Mouse (Mus musculus) heart, embryonic 14.5 days (tissue): ENCODE measurements at regions not wholly inside any gene's neighbourhood (a gene's known extent, or its start where the extent isn't known, plus 50 kb on each side); places are given as distances from the start of the nearest gene placed in this dataset.

Experiments used
- ATAC-seq: fragments of 200-750 bp; cut with Nextera tagmentation; 2 replicates; pipeline ENCODE4 v1.8.0; 2017; ENCODE audit warnings: low read depth, moderate TSS enrichment; ENCODE audit not compliant: insufficient number of reproducible peaks, insufficient read depth, low FRiP score
- H3K27ac ChIP-seq, 2 experiments: fragments of 200-500 bp in 1 of 2; fragments of 300-500 bp in 1 of 2; sonication (generic) in 1 of 2; replicated peaks in 1 of 2; 2 replicates each; pipeline ENCODE4 v1.5.1; 2012 to 2014; ENCODE audit warnings: low read depth in 2 of 2, low read length in 2 of 2, control low read depth in 1 of 2, mild to moderate bottlenecking in 1 of 2, mixed read lengths in 1 of 2; ENCODE audit not compliant: control insufficient read depth in 1 of 2, insufficient read depth in 1 of 2
- H3K27me3 ChIP-seq: fragments of 300-500 bp; sonication (generic); 2 replicates; pipeline ENCODE4 v1.6.1; 2014; ENCODE audit warnings: mild to moderate bottlenecking, low read length, control low read depth; ENCODE audit not compliant: control insufficient read depth, insufficient read depth
- H3K36me3 ChIP-seq: fragments of 300-500 bp; sonication (generic); 2 replicates; pipeline ENCODE4 v1.6.1; 2014; ENCODE audit warnings: mild to moderate bottlenecking, control low read depth, low read length, mixed read lengths; ENCODE audit not compliant: control insufficient read depth, insufficient read depth
- H3K4me1 ChIP-seq, 2 experiments: fragments of 200-500 bp in 1 of 2; fragments of 300-500 bp in 1 of 2; sonication (generic) in 1 of 2; 2 replicates each; pipeline ENCODE4 v1.6.1; 2012 to 2014; ENCODE audit warnings: low read length in 2 of 2, control low read depth in 1 of 2, mixed read lengths in 1 of 2; ENCODE audit not compliant: control insufficient read depth in 2 of 2, insufficient read depth in 2 of 2
- H3K4me2 ChIP-seq: fragments of 300-500 bp; sonication (generic); 2 replicates; pipeline ENCODE4 v1.6.1; 2014; ENCODE audit warnings: mild to moderate bottlenecking, low read length
- H3K4me3 ChIP-seq, 2 experiments: fragments of 200-500 bp in 1 of 2; fragments of 300-500 bp in 1 of 2; sonication (generic) in 1 of 2; 2 replicates each; pipeline ENCODE4 v1.5.1; 2012 to 2014; ENCODE audit warnings: low read length in 2 of 2, mild to moderate bottlenecking in 2 of 2, control low read depth in 1 of 2, low read depth in 1 of 2, moderate library complexity in 1 of 2; ENCODE audit not compliant: control insufficient read depth in 1 of 2, insufficient read depth in 1 of 2
- H3K9ac ChIP-seq: fragments of 300-500 bp; sonication (generic); 2 replicates; pipeline ENCODE4 v1.6.1; 2014; ENCODE audit warnings: mild to moderate bottlenecking, low read length
- H3K9me3 ChIP-seq: fragments of 300-500 bp; sonication (generic); 2 replicates; pipeline ENCODE4 v1.6.1; 2016; ENCODE audit warnings: low read length, control low read depth; ENCODE audit not compliant: control insufficient read depth
- WGBS: fragments of 180-500 bp; shearing (Covaris S2); extraction: QIAGEN DNeasy Blood & Tissue Kit; methylation state at CpG from one replicate; pipeline ENCODE4 v1.1.7; 2014; 5-methylcytosine and 5-hydroxymethylcytosine counted together

DNA sequence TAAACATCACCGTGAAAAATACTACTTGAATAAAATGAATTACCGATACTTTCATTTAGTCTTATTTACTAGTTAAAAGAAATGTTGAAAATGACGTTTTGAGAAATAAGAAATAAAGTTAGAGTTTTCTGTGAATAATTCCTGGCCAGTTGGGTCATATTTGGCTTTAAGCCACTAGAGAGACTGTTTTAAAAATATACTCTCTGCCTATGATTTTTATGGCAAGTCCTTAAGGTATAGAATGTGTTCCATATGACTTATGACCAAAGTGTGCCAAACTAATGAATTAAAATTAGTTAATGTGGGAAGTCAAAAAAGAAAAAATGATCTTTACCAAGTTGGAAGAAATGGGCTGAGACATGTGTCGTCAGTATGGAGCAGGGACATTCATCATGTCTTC is 354.2 kb upstream of the Col3a1 start:
- no peak overlapping the region for H3K4me3 ChIP-seq
- H3K9ac ChIP-seq, result no peak overlapping the region
- no peak overlapping the region for H3K4me2 ChIP-seq
- H3K27ac ChIP-seq, result no peak overlapping the region
- ATAC-seq, result no peak
- WGBS, result 69% methylated on average over 4 of the region's 4 CpGs
- H3K27me3 ChIP-seq, result no peaks in the 10 kb centered on the region
- H3K9me3 ChIP-seq, result no peaks in the 10 kb centered on the region
- no peaks in the 10 kb centered on the region for H3K36me3 ChIP-seq
- H3K4me1 ChIP-seq, result no peaks in the 10 kb centered on the region

DNA sequence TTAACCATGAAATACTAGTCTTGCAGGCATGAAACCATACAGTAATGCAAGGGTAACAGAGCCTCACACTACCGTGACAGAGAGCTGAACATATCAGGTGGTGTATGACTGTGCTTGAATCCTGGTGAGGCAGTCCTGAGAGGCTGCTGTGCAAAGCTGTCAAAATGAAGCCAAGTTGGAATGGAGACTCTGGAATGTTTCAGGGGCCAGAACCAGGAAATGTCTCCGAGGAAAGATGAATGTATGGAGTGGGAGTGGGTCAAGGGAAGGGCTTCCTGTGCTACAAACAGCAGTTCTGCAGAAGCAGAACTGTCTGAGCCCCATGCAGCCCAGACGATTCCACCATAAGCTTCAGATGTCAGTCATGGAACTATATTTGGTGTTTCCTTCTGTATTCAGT is 324.2 kb upstream of the Col3a1 start:
- H3K4me1 ChIP-seq, result no peaks in the 10 kb centered on the region
- H3K4me2 ChIP-seq, result no peak overlapping the region
- H3K4me3 ChIP-seq, result no peak overlapping the region
- 25% methylated on average over 3 of the region's 3 CpGs for WGBS
- no peak overlapping the region for H3K9ac ChIP-seq
- H3K27ac ChIP-seq, result no peak overlapping the region
- H3K9me3 ChIP-seq, result no peaks in the 10 kb centered on the region
- H3K27me3 ChIP-seq, result no peaks in the 10 kb centered on the region
- H3K36me3 ChIP-seq, result no peaks in the 10 kb centered on the region
- ATAC-seq, result no peak

- Histone ChIP-seq H3K4me3 (no peak overlapping the region), H3K4me1 (peaks cover 4 to 13% of the 10 kb centered on the region in 2 experiments), H3K27ac (peak overlapping the region; percentile 53 to 76; a peak in 3 of 4 replicates), H3K9ac (no peak overlapping the region), H3K4me2 (no peak overlapping the region), H3K27me3 (no peaks in the 10 kb centered on the region), H3K9me3 (peaks cover 3% of the 10 kb centered on the region; the same call in 1 of the 2 replicates), H3K36me3 (no peaks in the 10 kb centered on the region)
- ATAC-seq, result no peak
These were observed 290.8 kb upstream of the Col3a1 start for GRCm38 (mm10) chr1:45020516-45020915.

DNA sequence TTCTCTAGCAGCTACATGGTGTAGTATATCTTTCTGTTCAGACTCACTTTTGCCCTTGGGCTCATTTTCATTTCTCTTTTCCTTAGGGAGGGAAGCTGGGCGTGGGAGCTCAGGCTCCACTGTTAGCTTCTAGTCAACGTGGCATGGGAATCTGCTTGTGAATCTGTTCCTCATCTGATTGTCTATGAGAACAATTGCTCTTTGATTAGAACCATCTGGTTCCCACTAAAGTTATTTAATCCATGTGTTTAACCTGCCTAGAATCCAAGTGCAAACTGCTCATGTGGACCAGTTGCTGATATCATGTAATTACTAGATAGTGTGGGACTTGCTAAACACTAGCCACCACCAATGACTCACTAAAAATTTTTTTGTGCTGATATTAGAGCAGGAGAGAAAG is 290.1 kb upstream of the Col3a1 start:
- H3K4me2 ChIP-seq, result no peak overlapping the region
- peaks cover 3 to 12% of the 10 kb centered on the region in 2 experiments for H3K4me1 ChIP-seq
- no peak for ATAC-seq
- H3K27me3 ChIP-seq, result no peaks in the 10 kb centered on the region
- 58% methylated on average over 2 of the region's 2 CpGs for WGBS
- H3K9ac ChIP-seq, result no peak overlapping the region
- H3K36me3 ChIP-seq, result no peaks in the 10 kb centered on the region
- peak overlapping the region; percentile 48 to 59; a peak in 3 of 4 replicates for H3K27ac ChIP-seq
- no peak overlapping the region for H3K4me3 ChIP-seq
- peaks cover 3% of the 10 kb centered on the region; the same call in 1 of the 2 replicates for H3K9me3 ChIP-seq

DNA sequence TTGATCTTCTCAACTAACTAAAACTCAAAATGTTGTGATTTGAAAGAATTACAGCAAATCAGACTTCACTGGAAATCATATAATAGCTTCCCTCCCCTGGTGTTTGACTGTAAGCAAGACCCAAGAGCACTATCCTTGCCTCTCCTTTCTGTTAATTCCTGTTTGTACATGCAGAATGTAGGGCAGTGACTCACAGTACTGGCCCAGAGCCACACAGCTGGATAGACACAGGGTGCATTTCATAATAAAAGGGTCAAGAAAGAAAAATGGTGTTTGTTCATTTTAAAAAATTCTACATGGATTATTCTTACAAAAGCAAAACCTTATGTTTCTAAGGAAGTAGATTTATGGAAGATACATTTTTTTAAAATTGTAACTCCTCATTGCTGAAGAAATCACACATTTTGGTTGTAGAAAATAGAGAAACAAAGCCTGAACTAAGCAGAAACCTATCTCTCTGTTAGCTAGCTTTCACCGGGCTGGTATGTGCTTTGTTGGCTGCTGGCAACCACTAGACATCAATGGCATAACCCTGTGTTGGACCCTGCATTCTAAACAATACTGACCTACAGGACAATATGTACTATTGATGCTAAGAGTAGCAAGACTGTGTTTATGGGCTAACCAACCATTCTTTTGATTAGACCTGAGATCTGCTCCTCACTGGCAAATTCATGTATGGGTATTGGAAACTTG is 289.0 kb upstream of the Col3a1 start:
- Histone ChIP-seq H3K9ac (no peak overlapping the region), H3K4me1 (peaks cover 2 to 9% of the 10 kb centered on the region in 2 experiments; a peak in 3 of 4 replicates), H3K9me3 (peaks cover 3% of the 10 kb centered on the region; the same call in 1 of the 2 replicates), H3K36me3 (no peaks in the 10 kb centered on the region), H3K4me2 (no peak overlapping the region), H3K27ac (peak overlapping the region in 1 of 2 experiments; percentile 31; a peak in 1 of 4 replicates), H3K4me3 (no peak overlapping the region), H3K27me3 (no peaks in the 10 kb centered on the region)
- no peak for ATAC-seq
- WGBS, result 71% methylated on average over 1 of the region's 1 CpGs

DNA sequence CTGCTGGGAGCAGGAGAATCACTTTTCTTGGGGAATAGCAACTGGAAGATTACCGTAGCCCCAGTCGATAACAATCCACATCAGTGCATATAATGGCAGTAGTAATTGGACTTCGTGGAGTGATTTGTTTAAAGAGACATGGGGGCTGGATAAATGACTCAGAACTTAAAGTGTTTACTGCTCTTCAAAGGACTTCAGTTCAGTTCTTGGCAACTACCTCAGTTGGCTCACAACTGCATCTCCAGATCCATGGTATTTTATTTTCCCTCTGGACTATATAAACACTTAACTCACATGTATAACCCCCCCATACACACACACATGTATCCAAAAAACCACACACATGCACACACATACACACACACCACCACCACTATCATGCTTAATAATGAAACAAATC is 288.0 kb upstream of the Col3a1 start:
- no peak overlapping the region for H3K4me3 ChIP-seq
- peaks cover 3% of the 10 kb centered on the region; the same call in 1 of the 2 replicates for H3K9me3 ChIP-seq
- 72% methylated on average over 3 of the region's 3 CpGs for WGBS
- H3K27me3 ChIP-seq, result no peaks in the 10 kb centered on the region
- H3K4me1 ChIP-seq, result peaks cover 2 to 9% of the 10 kb centered on the region in 2 experiments; a peak in 3 of 4 replicates
- no peak for ATAC-seq
- no peak overlapping the region for H3K27ac ChIP-seq
- no peak overlapping the region for H3K4me2 ChIP-seq
- no peak overlapping the region for H3K9ac ChIP-seq
- H3K36me3 ChIP-seq, result no peaks in the 10 kb centered on the region

DNA sequence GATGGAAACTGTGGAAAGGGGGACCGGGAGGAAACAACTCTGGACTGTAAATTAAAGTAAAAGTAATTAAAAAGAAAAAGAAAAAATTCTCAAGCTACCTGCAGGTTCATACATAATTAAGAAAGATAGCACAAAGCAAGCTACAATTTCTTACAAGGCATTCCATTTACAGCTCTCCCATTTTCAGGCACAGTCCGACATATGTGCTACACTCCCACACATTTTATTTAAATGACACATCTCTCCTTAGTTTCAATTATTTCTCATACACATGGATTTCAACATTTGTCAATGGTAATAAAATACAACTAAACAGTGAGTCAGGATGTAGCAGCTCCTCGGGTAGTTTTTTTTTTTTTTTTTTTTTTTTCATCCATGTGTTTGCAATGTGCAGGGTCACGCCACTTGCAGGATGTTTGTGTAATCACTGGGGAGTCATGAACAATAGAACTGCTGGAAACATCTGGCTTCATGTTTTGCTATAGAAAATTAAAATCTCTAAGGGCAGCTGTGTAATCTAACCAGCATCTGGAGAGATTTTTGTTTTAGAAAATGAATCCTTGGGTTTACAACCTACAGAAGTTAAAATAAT is 279.8 kb upstream of the Col3a1 start:
- no peak for ATAC-seq
- Histone ChIP-seq H3K4me1 (no peaks in the 10 kb centered on the region), H3K9me3 (no peaks in the 10 kb centered on the region), H3K9ac (no peak overlapping the region), H3K4me2 (no peak overlapping the region), H3K4me3 (no peak overlapping the region), H3K36me3 (no peaks in the 10 kb centered on the region), H3K27ac (no peak overlapping the region), H3K27me3 (no peaks in the 10 kb centered on the region)
- 63% methylated on average over 4 of the region's 4 CpGs for WGBS
